Mouse (Mus musculus): ENCODE results near the gene Tfr2. TPM values are rescaled to one million over a fixed set of nuclear protein-coding genes. Genes with fewer than 3 reads are reported as not detected.

Gene Tfr2
- total RNA-seq, 2 experiments from 2014 or later, result 0.08 TPM; not detected in 1

DNA sequence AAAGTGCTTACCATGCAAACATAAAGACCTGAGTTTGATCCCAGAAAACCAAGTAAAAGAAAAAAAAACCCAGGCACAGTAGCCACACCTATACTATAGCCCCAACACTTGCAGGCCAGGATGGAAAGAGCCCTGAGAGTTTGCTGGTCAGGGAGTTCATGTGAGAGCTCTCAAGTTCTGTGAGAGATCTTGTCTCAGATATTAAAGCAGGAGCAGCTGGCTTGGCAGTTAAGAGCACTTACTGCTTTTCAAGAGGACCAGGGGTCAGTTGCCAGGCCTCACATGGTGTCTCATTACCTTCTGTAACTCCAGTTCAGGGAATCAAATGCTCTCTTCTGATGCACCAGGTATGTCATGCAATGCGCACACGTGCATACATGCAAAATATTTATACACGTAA lies 34.9 kb upstream of the Tfr2 start:
- intact Hi-C loops (cut with DNase I), result loop anchor here (5.0 kb wide), 3 partner anchors 118 to 223 kb away; no protein-coding TSS in a partner anchor
- DNase-seq (ENCODE audit: low spot score), result no peak

GRCm38 (mm10) chr5:137535318-137535717 lies 34.3 kb upstream of the Tfr2 start:
- intact Hi-C loops (cut with DNase I), result no loop called here
- no peak for DNase-seq (ENCODE audit: low spot score)

DNA sequence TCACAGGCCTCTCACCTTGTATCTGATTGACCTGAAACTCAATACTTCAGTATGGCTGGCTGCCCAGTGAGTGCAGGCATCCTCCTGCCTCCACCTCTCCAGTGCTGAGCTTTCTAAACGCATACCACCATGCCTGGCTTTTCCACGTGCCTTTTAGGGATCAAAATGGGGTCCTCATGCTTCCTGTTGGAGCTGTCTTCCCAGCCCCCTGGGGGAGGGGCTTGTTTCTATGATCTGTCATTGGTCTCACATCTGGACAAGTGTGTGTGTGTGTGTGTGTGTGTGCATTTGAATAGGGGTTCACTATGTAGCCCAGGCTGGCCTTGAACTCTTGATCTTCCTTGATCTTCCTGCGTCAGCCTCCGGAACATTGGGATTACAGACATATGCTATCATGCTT lies 32.2 kb upstream of the Tfr2 start:
- no peak for DNase-seq (ENCODE audit: low spot score)
- intact Hi-C loops (cut with DNase I), result no loop called here

DNA sequence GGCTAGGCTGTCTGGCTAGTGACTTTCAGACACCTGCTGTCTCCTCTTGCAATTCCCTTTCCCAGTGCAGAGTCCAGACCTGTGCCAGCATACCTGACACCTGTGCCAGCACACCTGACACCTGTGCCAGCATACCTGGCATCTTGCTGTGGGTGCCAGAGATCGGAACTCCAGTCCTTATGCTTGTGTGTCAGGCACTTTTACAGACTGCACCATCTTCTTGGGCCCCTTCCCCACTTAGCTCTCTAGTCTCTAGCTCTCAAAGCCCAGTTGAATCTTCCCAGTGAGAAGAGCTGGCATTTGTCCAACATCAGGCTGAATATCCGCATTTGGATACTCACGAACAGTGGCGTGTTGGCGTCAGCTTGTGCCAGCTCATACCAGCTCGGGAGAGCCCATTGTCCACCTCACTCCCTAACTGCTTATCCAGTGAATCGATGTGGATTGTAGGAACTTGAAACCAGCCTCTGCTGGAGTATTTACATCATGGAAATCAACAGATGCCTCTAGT lies 30.3 kb upstream of the Tfr2 start:
- no peak for DNase-seq (ENCODE audit: low spot score)
- intact Hi-C loops (cut with DNase I), result no loop called here

GRCm38 (mm10) chr5:137540991-137541390 lies 28.6 kb upstream of the Tfr2 start:
- intact Hi-C loops (cut with DNase I), result no loop called here

DNA sequence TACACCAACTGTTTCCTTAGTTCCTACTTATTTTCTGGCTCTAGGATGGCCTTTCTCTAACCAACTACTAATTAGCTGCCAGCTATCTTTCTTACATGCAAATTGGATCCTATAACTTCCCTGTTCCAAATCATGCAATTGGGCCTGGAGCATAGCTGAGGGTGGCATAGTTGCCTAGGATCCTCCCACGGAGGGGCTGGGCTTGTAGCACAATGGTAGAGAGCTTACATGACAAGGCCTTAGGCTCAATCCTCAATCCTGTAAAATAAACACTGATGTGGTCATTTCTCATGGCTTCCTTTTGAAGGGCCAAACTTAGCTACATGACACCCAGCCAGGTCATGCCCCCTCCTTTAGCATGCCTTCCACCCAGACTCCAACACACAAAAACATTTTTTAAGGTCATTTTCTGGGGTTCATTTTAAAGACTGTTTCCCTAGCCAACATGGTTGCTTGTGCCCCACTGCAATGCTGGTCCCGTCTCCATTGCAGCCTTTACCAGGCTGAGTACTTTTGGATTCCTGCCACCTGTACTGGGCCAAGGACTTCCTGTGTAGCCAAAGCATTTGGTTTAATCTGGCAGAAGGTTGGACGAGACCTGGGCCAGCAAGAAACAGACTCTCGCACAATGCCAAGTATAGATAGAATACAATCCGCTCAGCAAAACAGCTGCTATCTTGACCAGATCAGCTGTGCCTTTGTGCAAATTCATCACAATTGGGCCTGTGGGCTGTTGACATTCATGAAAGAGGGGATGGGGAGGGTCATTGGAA lies 27.7 kb upstream of the Tfr2 start:
- intact Hi-C loops (cut with DNase I), result no loop called here
- DNase-seq (ENCODE audit: low spot score), result no peak

More at GRCm38 (mm10) chr5:137540991-137541390, 28.6 kb upstream of the Tfr2 start:
- DNase-seq (ENCODE audit: low spot score), result no peak

GRCm38 (mm10) chr5:137544926-137545325 lies 24.7 kb upstream of the Tfr2 start:
- no peak for DNase-seq (ENCODE audit: low spot score)
- intact Hi-C loops (cut with DNase I), result no loop called here

GRCm38 (mm10) chr5:137545596-137545995 lies 24.0 kb upstream of the Tfr2 start:
- intact Hi-C loops (cut with DNase I), result no loop called here
- DNase-seq (ENCODE audit: low spot score), result no peak

DNA sequence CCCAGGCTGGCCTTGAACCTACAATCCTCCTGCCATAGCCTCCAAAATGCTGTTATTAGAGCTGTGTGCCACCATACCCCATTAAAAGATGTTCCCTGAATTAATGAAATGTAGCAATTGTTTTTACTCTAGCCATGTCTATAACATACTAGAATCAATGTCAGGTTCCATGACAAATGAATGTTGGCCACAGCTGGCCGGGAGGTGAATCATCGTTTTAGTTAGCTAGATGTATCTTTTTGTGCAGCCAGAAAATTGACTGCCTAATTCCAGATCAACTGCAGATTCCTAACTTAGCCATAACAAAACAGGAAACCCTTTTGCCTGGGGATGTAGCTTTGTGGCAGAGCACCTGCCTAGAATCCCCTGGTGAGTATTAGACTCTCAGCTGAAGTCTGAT lies 19.8 kb upstream of the Tfr2 start:
- DNase-seq (ENCODE audit: low spot score), result no peak
- intact Hi-C loops (cut with DNase I), result no loop called here

GRCm38 (mm10) chr5:137551119-137551518 lies 18.5 kb upstream of the Tfr2 start:
- no peak for DNase-seq (ENCODE audit: low spot score)
- intact Hi-C loops (cut with DNase I), result no loop called here

DNA sequence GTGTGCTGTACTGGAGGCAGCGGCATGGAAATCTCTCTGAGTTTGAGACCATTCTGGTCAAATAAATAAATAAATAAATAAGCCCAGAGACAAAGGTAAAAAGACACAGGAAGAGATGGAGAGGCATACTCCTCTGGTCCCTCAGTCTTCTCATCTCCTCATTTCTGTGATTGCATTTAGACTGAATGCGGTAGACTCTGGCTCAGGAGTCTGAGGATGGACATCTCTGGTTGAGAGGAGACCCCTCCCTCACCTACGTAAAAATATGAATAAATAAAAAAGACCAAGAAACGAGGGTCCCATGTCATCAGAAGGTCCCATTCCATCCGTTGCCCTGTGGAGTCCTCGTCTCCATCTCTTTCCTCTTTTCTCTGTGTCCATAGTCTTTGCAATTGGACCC lies 16.6 kb upstream of the Tfr2 start:
- no peak for DNase-seq (ENCODE audit: low spot score)
- intact Hi-C loops (cut with DNase I), result no loop called here

DNA sequence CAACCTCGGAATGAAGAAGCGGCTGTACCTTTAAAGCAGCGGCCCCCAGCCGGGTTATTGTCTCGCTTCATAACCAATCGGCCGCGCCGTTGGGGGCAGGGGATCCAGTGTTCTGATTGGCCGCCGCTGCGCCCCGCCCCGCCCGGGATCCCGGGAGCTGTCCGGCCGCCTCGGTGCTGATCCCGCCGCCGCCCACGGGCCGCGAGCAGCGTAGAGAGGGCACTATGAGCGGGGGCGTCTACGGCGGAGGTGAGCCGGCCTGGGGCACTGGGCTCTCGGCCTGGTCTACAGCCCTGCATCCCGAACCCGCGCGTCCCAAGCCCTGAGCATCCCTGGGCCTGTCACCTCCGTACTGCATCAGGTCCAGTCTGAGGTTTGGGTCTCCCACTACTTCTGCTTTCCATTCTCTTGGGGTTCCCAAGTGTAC lies 16.2 kb upstream of the Tfr2 start, which contains the start of gene Actl6b:
TSS of gene Actl6b (plus strand) at position 107 of the 427 bp plus-strand sequence.
- intact Hi-C loops (cut with DNase I), result no loop called here
- DNase-seq (ENCODE audit: low spot score), result no peak

DNA sequence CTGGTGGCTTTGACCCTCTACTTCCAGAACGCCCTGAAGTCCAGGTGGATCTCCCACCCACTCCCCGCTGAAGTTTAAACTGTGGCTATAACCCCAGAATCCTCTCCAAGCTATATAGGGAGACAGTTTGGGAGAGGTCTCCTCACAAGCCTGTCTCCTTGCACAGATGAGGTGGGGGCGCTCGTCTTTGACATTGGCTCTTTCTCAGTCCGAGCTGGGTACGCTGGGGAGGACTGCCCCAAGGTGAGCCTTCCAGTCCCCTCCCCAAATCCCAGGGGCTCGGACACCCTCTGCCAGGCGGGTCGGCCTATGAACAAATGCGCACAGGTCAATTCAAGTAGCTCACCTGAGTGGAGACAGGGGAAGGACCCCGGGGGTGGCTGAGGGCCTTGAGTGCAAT lies 15.7 kb upstream of the Tfr2 start:
- no peak for DNase-seq (ENCODE audit: low spot score)
- intact Hi-C loops (cut with DNase I), result no loop called here

DNA sequence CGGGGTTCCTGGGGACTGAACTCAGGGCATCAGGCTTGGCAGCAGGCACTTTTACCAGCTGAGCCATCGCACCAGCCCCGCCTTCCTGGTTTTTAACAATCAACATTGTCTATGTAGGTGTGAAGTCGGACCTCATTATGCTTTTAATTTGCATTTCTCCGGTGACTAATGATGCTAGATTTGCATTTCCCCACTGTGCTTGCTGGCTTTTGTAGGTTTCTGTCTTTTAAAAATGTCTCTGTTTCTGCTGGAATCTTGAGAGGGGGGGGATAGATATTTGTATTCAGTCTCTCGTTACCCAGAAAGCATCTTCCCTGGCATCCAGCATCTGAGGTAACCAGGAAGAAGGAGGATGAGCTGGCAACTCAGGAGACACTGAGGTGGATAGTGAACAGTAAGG lies 8.1 kb upstream of the Tfr2 start:
- intact Hi-C loops (cut with DNase I), result no loop called here
- no peak for DNase-seq (ENCODE audit: low spot score)

- intact Hi-C loops (cut with DNase I), result no loop called here
- no peak for DNase-seq (ENCODE audit: low spot score)
These were observed 6.7 kb upstream of the Tfr2 start for GRCm38 (mm10) chr5:137562965-137563364.

- intact Hi-C loops (cut with DNase I), result no loop called here
- no peak for DNase-seq (ENCODE audit: low spot score)
These were observed 3.9 kb upstream of the Tfr2 start for GRCm38 (mm10) chr5:137565744-137566143.

DNA sequence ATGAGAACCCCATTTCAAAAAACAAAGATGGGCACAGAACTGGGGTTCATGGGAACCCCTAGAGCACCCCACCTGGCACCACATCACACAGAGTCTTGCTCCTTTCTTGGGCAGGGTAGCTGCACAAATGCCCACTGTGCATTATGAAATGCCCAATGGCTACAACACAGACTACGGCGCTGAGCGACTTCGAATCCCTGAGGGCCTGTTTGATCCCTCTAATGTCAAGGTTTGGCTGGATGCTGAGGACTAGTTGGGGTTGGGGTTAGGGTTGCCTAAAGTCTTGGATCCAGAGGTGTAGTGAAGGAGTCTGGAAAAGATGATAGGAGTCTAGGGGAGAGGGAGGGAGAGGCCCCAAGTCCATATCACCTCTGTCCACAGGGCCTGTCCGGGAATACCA lies 3.2 kb upstream of the Tfr2 start:
- intact Hi-C loops (cut with DNase I), result no loop called here
- no peak for DNase-seq (ENCODE audit: low spot score)

GRCm38 (mm10) chr5:137568223-137568798 lies 1.3 kb upstream of the Tfr2 start:
- intact Hi-C loops (cut with DNase I), result no loop called here
- no peak for DNase-seq (ENCODE audit: low spot score)

DNA sequence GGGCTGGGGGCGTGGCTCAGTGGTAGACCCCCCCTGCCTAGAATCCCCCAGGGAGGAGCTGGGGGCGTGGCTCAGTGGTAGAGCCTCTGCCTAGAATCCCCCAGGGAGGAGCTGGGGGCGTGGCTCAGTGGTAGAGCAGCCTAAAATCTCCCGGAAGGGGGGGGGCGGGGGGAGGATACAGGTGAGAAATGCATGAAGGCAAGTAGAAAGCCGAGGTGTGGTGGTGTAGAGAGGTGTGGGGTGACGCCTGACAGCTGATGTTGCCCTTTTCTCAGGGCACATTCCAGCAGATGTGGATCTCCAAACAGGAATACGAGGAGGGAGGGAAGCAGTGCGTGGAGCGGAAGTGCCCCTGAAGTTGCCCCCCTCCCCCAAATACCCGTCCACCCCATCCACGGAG lies 609 bp upstream of the Tfr2 start:
- intact Hi-C loops (cut with DNase I), result no loop called here
- no peak for DNase-seq (ENCODE audit: low spot score)

DNA sequence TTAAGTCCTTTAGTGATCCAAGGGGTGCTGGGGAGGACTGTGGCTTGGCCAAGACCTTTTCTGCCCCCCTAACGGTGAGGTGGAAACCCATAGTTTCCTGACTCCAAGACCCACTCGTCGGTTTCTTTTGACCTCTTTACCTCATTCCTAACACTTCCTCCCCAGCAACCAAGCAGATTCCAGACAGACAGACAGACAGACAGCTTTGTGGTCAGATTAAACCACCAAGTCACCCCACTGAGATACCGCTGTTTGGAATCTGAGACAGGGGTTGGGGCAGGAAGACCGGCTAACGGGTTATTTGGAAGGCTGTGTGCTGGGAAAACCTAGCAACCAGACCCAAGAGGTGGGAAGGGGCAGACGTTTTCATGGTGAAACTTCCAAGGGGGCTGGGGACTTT lies 541 bp downstream of the Tfr2 start:
- intact Hi-C loops (cut with DNase I), result no loop called here
- no peak for DNase-seq (ENCODE audit: low spot score)

Data from heart, postnatal 25 days (tissue).